Mouse (Mus musculus) left cerebral cortex, postnatal 4 days (tissue): ENCODE results near the gene C2cd4b. TPM values are rescaled to one million over a fixed set of nuclear protein-coding genes. Genes with fewer than 3 reads are reported as not detected.

Experiments
- DNase-seq: peaks from one replicate; pipeline ENCODE4 v3.0.0-alpha.2; 2022
- intact Hi-C: fragments of 180-260 bp; cut with DNase I; formaldehyde crosslinking; loops from one replicate; pipeline ENCODE4 v1.15.1; 2025
- total RNA-seq, 2 experiments: library from RNA; stranded (reverse); gene quantifications; 2 replicates each; pipeline ENCODE4 v1.2.3; 2021

C2cd4b gene
- total RNA-seq, result under 1 TPM; 0.36 to 0.58 TPM

- no peak for DNase-seq
- intact Hi-C loops, result no loop called here
Observed at GRCm38 (mm10) chr9:67759163-67759955, at the start of gene C2cd4b. C2cd4b (plus strand) TSS chr9:67759437.

- intact Hi-C loops, result no loop called here
- peak; percentile 70 for DNase-seq
Observed at GRCm38 (mm10) chr9:67711051-67711877, 48.0 kb upstream of the C2cd4b start.

- DNase-seq, result no peak
- intact Hi-C loops, result no loop called here
Observed at GRCm38 (mm10) chr9:67712146-67712545, 47.1 kb upstream of the C2cd4b start.

- intact Hi-C loops, result no loop called here
- no peak for DNase-seq
Observed at GRCm38 (mm10) chr9:67717081-67717480, 42.2 kb upstream of the C2cd4b start.

GRCm38 (mm10) chr9:67718596-67718995 is 40.6 kb upstream of the C2cd4b start:
- intact Hi-C loops, result no loop called here
- no peak for DNase-seq

- intact Hi-C loops, result no loop called here
- DNase-seq, result no peak
Observed at GRCm38 (mm10) chr9:67720150-67720549, 39.1 kb upstream of the C2cd4b start.

GRCm38 (mm10) chr9:67722378-67722777 is 36.9 kb upstream of the C2cd4b start:
- intact Hi-C loops, result no loop called here
- DNase-seq, result no peak

- intact Hi-C loops, result no loop called here
Observed at GRCm38 (mm10) chr9:67725196-67725595, 34.0 kb upstream of the C2cd4b start.

GRCm38 (mm10) chr9:67733716-67734115 is 25.5 kb upstream of the C2cd4b start:
- DNase-seq, result no peak
- intact Hi-C loops, result no loop called here

More at GRCm38 (mm10) chr9:67725196-67725595, 34.0 kb upstream of the C2cd4b start:
- no peak for DNase-seq

GRCm38 (mm10) chr9:67735426-67735825 is 23.8 kb upstream of the C2cd4b start:
- intact Hi-C loops, result no loop called here
- DNase-seq, result peak; percentile 35

- DNase-seq, result no peak
Observed at GRCm38 (mm10) chr9:67741256-67741655, 18.0 kb upstream of the C2cd4b start.

GRCm38 (mm10) chr9:67753411-67754182 is 5.6 kb upstream of the C2cd4b start:
- intact Hi-C loops, result no loop called here
- no peak for DNase-seq

More at GRCm38 (mm10) chr9:67741256-67741655, 18.0 kb upstream of the C2cd4b start:
- intact Hi-C loops, result no loop called here

GRCm38 (mm10) chr9:67754713-67755112 is 4.5 kb upstream of the C2cd4b start:
- no peak for DNase-seq
- intact Hi-C loops, result no loop called here

- DNase-seq, result peak; percentile 68
- intact Hi-C loops, result no loop called here
Observed at GRCm38 (mm10) chr9:67758686-67759085, 551 bp upstream of the C2cd4b start.

- peak; percentile 63 for DNase-seq
- intact Hi-C loops, result loop anchor here (5.0 kb wide), 1 partner anchor 37 kb away; no protein-coding TSS in a partner anchor
Observed at GRCm38 (mm10) chr9:67759956-67760764, 923 bp downstream of the C2cd4b start.

- DNase-seq, result no peak
- intact Hi-C loops, result loop anchor here (5.0 kb wide), 1 partner anchor 36 kb away; no protein-coding TSS in a partner anchor
Observed at GRCm38 (mm10) chr9:67760991-67761390, 1.8 kb downstream of the C2cd4b start.

GRCm38 (mm10) chr9:67763326-67763725 is 4.1 kb downstream of the C2cd4b start:
- no peak for DNase-seq
- intact Hi-C loops, result loop anchor here (5.0 kb wide), 1 partner anchor 34 kb away; no protein-coding TSS in a partner anchor

- DNase-seq, result no peak
- intact Hi-C loops, result no loop called here
Observed at GRCm38 (mm10) chr9:67766405-67766804, 7.2 kb downstream of the C2cd4b start.

- DNase-seq, result no peak
- intact Hi-C loops, result no loop called here
Observed at GRCm38 (mm10) chr9:67766948-67767347, 7.7 kb downstream of the C2cd4b start.

GRCm38 (mm10) chr9:67768843-67769242 is 9.6 kb downstream of the C2cd4b start:
- DNase-seq, result no peak
- intact Hi-C loops, result no loop called here
